Mouse (Mus musculus): ENCODE measurements around the gene Olfr149.
"Not testable (repeated sequence)": the region's sequence is repeated elsewhere in the genome, so short reads cannot be mapped to it uniquely, and the experiment has no call there.

Gene Olfr149

GRCm38 (mm10) chr9:39707017-39707416 is at the start of gene Olfr149:
Olfr149 (minus strand) TSS chr9:39707117.
- no peak for DNase-seq

GRCm38 (mm10) chr9:39746428-39746827 is 39.5 kb upstream of the Olfr149 start:
- no peak for DNase-seq

GRCm38 (mm10) chr9:39745949-39746348 is 39.0 kb upstream of the Olfr149 start, which contains the start of gene Olfr967:
Olfr967 (plus strand) TSS chr9:39746249.
- no peak for DNase-seq

GRCm38 (mm10) chr9:39740741-39741140 is 33.8 kb upstream of the Olfr149 start:
- DNase-seq: no peak

GRCm38 (mm10) chr9:39730678-39731077 is 23.8 kb upstream of the Olfr149 start, which contains the start of gene Olfr150:
Olfr150 (plus strand) TSS chr9:39730978.
- no peak for DNase-seq

- DNase-seq: no peak
These were observed 4.1 kb upstream of the Olfr149 start, which contains the start of gene Olfr965 for GRCm38 (mm10) chr9:39711053-39711452. Olfr965 (plus strand) TSS chr9:39711353.

- peak in 1 of 2 experiments; percentile 15 for DNase-seq
These were observed 2.0 kb upstream of the Olfr149 start for GRCm38 (mm10) chr9:39708958-39709357.

GRCm38 (mm10) chr9:39701123-39701522 is 5.8 kb downstream of the Olfr149 start:
- not testable (repeated sequence) for DNase-seq

GRCm38 (mm10) chr9:39679280-39679679 is 27.6 kb downstream of the Olfr149 start:
- no peak for DNase-seq

GRCm38 (mm10) chr9:39678557-39678956 is 28.4 kb downstream of the Olfr149 start:
- DNase-seq: no peak

GRCm38 (mm10) chr9:39674820-39675219 is 32.1 kb downstream of the Olfr149 start:
- DNase-seq: no peak

- DNase-seq: no peak
These were observed 37.2 kb downstream of the Olfr149 start for GRCm38 (mm10) chr9:39669723-39670122.

- no peak for DNase-seq
These were observed 40.0 kb downstream of the Olfr149 start, which contains the start of gene Olfr963 for GRCm38 (mm10) chr9:39666905-39667304. Olfr963 (plus strand) TSS chr9:39667205.

- no peak for DNase-seq
These were observed 52.0 kb downstream of the Olfr149 start for GRCm38 (mm10) chr9:39654756-39655396.

Data from cerebellum, postnatal 25 days (tissue).